Mouse (Mus musculus) limb, embryonic 15.5 days (tissue): ENCODE results near the gene Strip1. TPM values are rescaled to one million over a fixed set of nuclear protein-coding genes. Genes with fewer than 3 reads are reported as not detected.

Experiments used
- ATAC-seq: fragments of 200-750 bp; cut with Nextera tagmentation; 2 replicates; pipeline ENCODE4 v1.8.0; 2017; ENCODE audit warnings: low read depth, moderate TSS enrichment; ENCODE audit not compliant: insufficient number of reproducible peaks, low FRiP score, low TSS enrichment
- H3K27ac ChIP-seq: fragments of 300-500 bp; sonication (generic); 2 replicates; pipeline ENCODE4 v1.5.1; 2015; ENCODE audit warnings: moderate library complexity, mild to moderate bottlenecking, inconsistent platforms
- H3K27me3 ChIP-seq: fragments of 300-500 bp; sonication (generic); 2 replicates; pipeline ENCODE4 v1.6.1; 2015; ENCODE audit warnings: inconsistent platforms
- H3K36me3 ChIP-seq: fragments of 300-500 bp; sonication (generic); 2 replicates; pipeline ENCODE4 v1.6.1; 2015; ENCODE audit warnings: inconsistent platforms
- H3K4me1 ChIP-seq: fragments of 300-500 bp; sonication (generic); 2 replicates; pipeline ENCODE4 v1.6.1; 2015; ENCODE audit warnings: inconsistent platforms
- H3K4me2 ChIP-seq: fragments of 300-500 bp; sonication (generic); 2 replicates; pipeline ENCODE4 v1.6.1; 2015; ENCODE audit warnings: mild to moderate bottlenecking, inconsistent platforms
- H3K4me3 ChIP-seq: fragments of 300-500 bp; sonication (generic); 2 replicates; pipeline ENCODE4 v1.5.1; 2015; ENCODE audit warnings: mild to moderate bottlenecking, inconsistent platforms
- H3K9ac ChIP-seq: fragments of 300-500 bp; sonication (generic); 2 replicates; pipeline ENCODE4 v1.6.1; 2015; ENCODE audit warnings: inconsistent platforms
- H3K9me3 ChIP-seq: fragments of 300-500 bp; sonication (generic); 2 replicates; pipeline ENCODE4 v1.6.1; 2016; ENCODE audit warnings: inconsistent platforms
- WGBS: fragments of 180-500 bp; shearing (Covaris S2); methylation state at CpG from one replicate; pipeline ENCODE4 v1.1.7; 2015; 5-methylcytosine and 5-hydroxymethylcytosine counted together
- polyA plus RNA-seq: library from polyadenylated mRNA; unstranded; fragments of >200 nt; fragmentation: Nextera tagmentation; extraction: Ambion mirVana; gene quantifications from 2 replicates; pipeline ENCODE4 v1.2.1, GENCODE M21; 2015

The Strip1 gene
- polyA plus RNA-seq, 1 experiment from 2014 or later = 55.8 TPM

- Histone ChIP-seq H3K36me3 (peaks cover 67% of the 10 kb centered on the region), H3K4me1 (peaks cover 14% of the 10 kb centered on the region), H3K27ac (no peak overlapping the region), H3K4me2 (no peak overlapping the region), H3K9ac (no peak overlapping the region), H3K9me3 (no peaks in the 10 kb centered on the region), H3K27me3 (no peaks in the 10 kb centered on the region), H3K4me3 (no peak overlapping the region)
- ATAC-seq = no peak
- 93% methylated on average over 8 of the region's 8 CpGs for WGBS
Measured at GRCm38 (mm10) chr3:107626751-107627150, 4.7 kb downstream of the Strip1 start.

GRCm38 (mm10) chr3:107625536-107625935 lies 6.0 kb downstream of the Strip1 start:
- no peak for ATAC-seq
- Histone ChIP-seq H3K36me3 (peaks cover 79% of the 10 kb centered on the region), H3K9me3 (no peaks in the 10 kb centered on the region), H3K27me3 (no peaks in the 10 kb centered on the region), H3K4me2 (no peak overlapping the region), H3K4me1 (peaks cover 10% of the 10 kb centered on the region), H3K4me3 (no peak overlapping the region), H3K27ac (no peak overlapping the region), H3K9ac (no peak overlapping the region)
- 89% methylated on average over 8 of the region's 8 CpGs for WGBS

GRCm38 (mm10) chr3:107624424-107624823 lies 7.1 kb downstream of the Strip1 start:
- Histone ChIP-seq H3K4me1 (0 out of 2 replicates have a peak, but pooled peaks cover 2% of the 10 kb centered on the region), H3K27ac (no peak overlapping the region), H3K27me3 (no peaks in the 10 kb centered on the region), H3K9ac (no peak overlapping the region), H3K4me2 (no peak overlapping the region), H3K9me3 (no peaks in the 10 kb centered on the region), H3K36me3 (peaks cover 87% of the 10 kb centered on the region), H3K4me3 (no peak overlapping the region)
- WGBS = 96% methylated on average over 8 of the region's 8 CpGs
- ATAC-seq = no peak

- no peaks in the 10 kb centered on the region for H3K9me3 ChIP-seq
- no peaks in the 10 kb centered on the region for H3K4me1 ChIP-seq
- ATAC-seq = no peak
- no peaks in the 10 kb centered on the region for H3K27me3 ChIP-seq
- WGBS = 92% methylated on average over 7 of the region's 7 CpGs
- no peak overlapping the region for H3K9ac ChIP-seq
- H3K4me2 ChIP-seq = no peak overlapping the region
- H3K4me3 ChIP-seq = no peak overlapping the region
- peaks cover 94% of the 10 kb centered on the region for H3K36me3 ChIP-seq
- no peak overlapping the region for H3K27ac ChIP-seq
Measured at GRCm38 (mm10) chr3:107622537-107622936, 9.0 kb downstream of the Strip1 start.

GRCm38 (mm10) chr3:107621286-107622075 lies 10.0 kb downstream of the Strip1 start:
- Histone ChIP-seq H3K9ac (no peak overlapping the region), H3K4me1 (no peaks in the 10 kb centered on the region), H3K9me3 (no peaks in the 10 kb centered on the region), H3K4me2 (no peak overlapping the region), H3K27ac (no peak overlapping the region), H3K27me3 (no peaks in the 10 kb centered on the region), H3K4me3 (no peak overlapping the region), H3K36me3 (peaks cover 94% of the 10 kb centered on the region)
- WGBS = 92% methylated on average over 21 of the region's 21 CpGs
- ATAC-seq = no peak

GRCm38 (mm10) chr3:107619911-107620310 lies 11.6 kb downstream of the Strip1 start:
- Histone ChIP-seq H3K27ac (no peak overlapping the region), H3K9ac (no peak overlapping the region), H3K4me1 (no peaks in the 10 kb centered on the region), H3K4me3 (no peak overlapping the region), H3K36me3 (peaks cover 94% of the 10 kb centered on the region), H3K27me3 (no peaks in the 10 kb centered on the region), H3K4me2 (no peak overlapping the region), H3K9me3 (no peaks in the 10 kb centered on the region)
- no peak for ATAC-seq
- WGBS = 89% methylated on average over 6 of the region's 6 CpGs

GRCm38 (mm10) chr3:107617800-107618199 lies 13.7 kb downstream of the Strip1 start:
- no peak for ATAC-seq
- H3K4me3 ChIP-seq = no peak overlapping the region
- no peaks in the 10 kb centered on the region for H3K9me3 ChIP-seq
- H3K4me1 ChIP-seq = no peaks in the 10 kb centered on the region
- no peaks in the 10 kb centered on the region for H3K27me3 ChIP-seq
- H3K9ac ChIP-seq = no peak overlapping the region
- no peak overlapping the region for H3K4me2 ChIP-seq
- peaks cover 95% of the 10 kb centered on the region for H3K36me3 ChIP-seq
- WGBS = 83% methylated on average over 3 of the region's 3 CpGs
- H3K27ac ChIP-seq = no peak overlapping the region

- no peak overlapping the region for H3K4me2 ChIP-seq
- 89% methylated on average over 11 of the region's 11 CpGs for WGBS
Measured at GRCm38 (mm10) chr3:107612902-107613525, 18.5 kb downstream of the Strip1 start.

GRCm38 (mm10) chr3:107611394-107611793 lies 20.1 kb downstream of the Strip1 start:
- H3K27ac ChIP-seq = no peak overlapping the region
- H3K36me3 ChIP-seq = peaks cover 55% of the 10 kb centered on the region
- no peak overlapping the region for H3K9ac ChIP-seq
- H3K9me3 ChIP-seq = no peaks in the 10 kb centered on the region
- H3K4me3 ChIP-seq = no peak overlapping the region
- ATAC-seq = no peak
- no peaks in the 10 kb centered on the region for H3K4me1 ChIP-seq
- 37% methylated on average over 4 of the region's 4 CpGs for WGBS
- no peaks in the 10 kb centered on the region for H3K27me3 ChIP-seq
- no peak overlapping the region for H3K4me2 ChIP-seq

More at GRCm38 (mm10) chr3:107612902-107613525, 18.5 kb downstream of the Strip1 start:
- no peak overlapping the region for H3K27ac ChIP-seq
- H3K9ac ChIP-seq = no peak overlapping the region
- no peaks in the 10 kb centered on the region for H3K9me3 ChIP-seq
- ATAC-seq = no peak
- no peak overlapping the region for H3K4me3 ChIP-seq
- H3K36me3 ChIP-seq = peaks cover 72% of the 10 kb centered on the region
- H3K4me1 ChIP-seq = no peaks in the 10 kb centered on the region
- H3K27me3 ChIP-seq = no peaks in the 10 kb centered on the region

GRCm38 (mm10) chr3:107609376-107609775 lies 22.1 kb downstream of the Strip1 start:
- H3K4me1 ChIP-seq = no peaks in the 10 kb centered on the region
- H3K27ac ChIP-seq = no peak overlapping the region
- H3K9ac ChIP-seq = no peak overlapping the region
- no peak for ATAC-seq
- 48% methylated on average over 3 of the region's 3 CpGs for WGBS
- no peak overlapping the region for H3K4me3 ChIP-seq
- no peak overlapping the region for H3K4me2 ChIP-seq
- H3K27me3 ChIP-seq = no peaks in the 10 kb centered on the region
- peaks cover 35% of the 10 kb centered on the region for H3K36me3 ChIP-seq
- no peaks in the 10 kb centered on the region for H3K9me3 ChIP-seq

- WGBS = 60% methylated on average over 4 of the region's 4 CpGs
- Histone ChIP-seq H3K27me3 (no peaks in the 10 kb centered on the region), H3K9me3 (no peaks in the 10 kb centered on the region), H3K4me2 (no peak overlapping the region), H3K27ac (no peak overlapping the region), H3K9ac (no peak overlapping the region), H3K4me3 (no peak overlapping the region), H3K36me3 (peaks cover 30% of the 10 kb centered on the region), H3K4me1 (no peaks in the 10 kb centered on the region)
- no peak for ATAC-seq
Measured at GRCm38 (mm10) chr3:107608808-107609207, 22.7 kb downstream of the Strip1 start.

GRCm38 (mm10) chr3:107607221-107607620 lies 24.3 kb downstream of the Strip1 start:
- Histone ChIP-seq H3K9ac (no peak overlapping the region), H3K27me3 (no peaks in the 10 kb centered on the region), H3K9me3 (no peaks in the 10 kb centered on the region), H3K36me3 (peaks cover 14% of the 10 kb centered on the region), H3K4me1 (no peaks in the 10 kb centered on the region), H3K4me3 (no peak overlapping the region), H3K4me2 (no peak overlapping the region), H3K27ac (no peak overlapping the region)
- no peak for ATAC-seq
- 51% methylated on average over 8 of the region's 8 CpGs for WGBS
